Mouse (Mus musculus) retina, postnatal 7 days (tissue): ENCODE data around the gene Lyg1.
A peak's percentile ranks its signal among the peaks of the same experiment; 100 is the strongest.

Experiments
- DNase-seq: peaks from one replicate; pipeline ENCODE4 v3.0.0-alpha.2; 2012; ENCODE audit warnings: low read depth, low spot score

The Lyg1 gene

GRCm38 (mm10) chr1:37954786-37955185 lies 2.8 kb downstream of the Lyg1 start:
- DNase-seq: no peak

DNA sequence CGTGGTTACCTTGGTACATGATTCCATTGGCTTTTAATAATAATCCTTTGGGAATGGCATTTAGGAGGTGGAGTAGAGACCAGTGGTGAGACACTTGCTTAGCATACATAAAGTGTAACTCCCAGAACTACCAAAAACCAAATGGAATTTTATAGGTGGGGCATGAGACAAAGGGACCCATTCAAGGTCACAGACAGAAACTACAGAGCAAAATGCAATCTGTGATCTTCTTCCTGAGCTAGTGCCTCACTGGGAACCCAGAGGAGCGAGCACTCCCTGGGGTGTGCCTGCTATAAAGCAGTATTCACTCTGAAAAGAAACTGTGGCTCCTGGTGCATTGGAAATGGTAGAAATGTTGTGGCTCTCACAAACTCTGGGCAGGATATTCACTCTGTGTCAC lies 8.7 kb downstream of the Lyg1 start:
- no peak for DNase-seq

GRCm38 (mm10) chr1:37931806-37932205 lies 25.8 kb downstream of the Lyg1 start:
- DNase-seq: no peak

DNA sequence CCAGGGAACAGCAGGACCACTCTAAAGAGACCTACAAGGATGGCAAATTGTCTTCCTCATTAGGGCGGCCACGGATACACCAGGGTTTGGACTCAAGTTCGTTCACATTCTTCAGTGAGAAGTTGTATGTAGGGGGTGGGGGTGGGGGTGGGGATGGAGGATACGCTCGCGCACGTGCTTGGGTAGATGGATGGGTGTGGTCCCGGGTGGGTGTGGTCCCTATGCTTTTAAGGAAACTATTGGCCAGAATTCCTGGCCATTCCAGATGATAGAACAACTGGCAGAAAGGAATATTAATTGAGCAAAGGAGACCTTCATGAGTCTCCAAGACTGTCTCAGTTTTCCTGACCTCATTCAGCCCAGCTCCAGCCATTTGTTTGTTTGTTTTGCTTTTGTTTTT lies 31.6 kb downstream of the Lyg1 start:
- no peak for DNase-seq

DNA sequence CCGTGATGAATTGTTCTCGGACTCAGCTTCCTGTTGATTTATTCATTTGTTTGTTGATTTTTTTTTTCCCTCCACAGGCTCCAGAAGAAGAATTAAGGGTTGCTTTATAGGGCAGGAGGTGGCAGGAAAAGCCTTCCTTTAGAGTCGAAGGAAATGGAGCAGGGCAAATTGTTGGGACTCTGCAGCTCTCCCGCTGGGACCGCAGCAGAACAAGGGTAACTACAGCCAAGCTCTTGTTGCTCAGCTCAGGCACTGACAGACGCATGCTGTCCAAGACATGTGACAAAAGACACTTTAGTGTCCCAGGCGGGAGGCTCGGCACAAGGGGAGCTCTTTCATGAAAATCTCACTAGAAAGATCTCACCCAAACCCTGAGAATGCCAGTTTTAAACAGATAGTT lies 35.0 kb downstream of the Lyg1 start:
- no peak for DNase-seq

DNA sequence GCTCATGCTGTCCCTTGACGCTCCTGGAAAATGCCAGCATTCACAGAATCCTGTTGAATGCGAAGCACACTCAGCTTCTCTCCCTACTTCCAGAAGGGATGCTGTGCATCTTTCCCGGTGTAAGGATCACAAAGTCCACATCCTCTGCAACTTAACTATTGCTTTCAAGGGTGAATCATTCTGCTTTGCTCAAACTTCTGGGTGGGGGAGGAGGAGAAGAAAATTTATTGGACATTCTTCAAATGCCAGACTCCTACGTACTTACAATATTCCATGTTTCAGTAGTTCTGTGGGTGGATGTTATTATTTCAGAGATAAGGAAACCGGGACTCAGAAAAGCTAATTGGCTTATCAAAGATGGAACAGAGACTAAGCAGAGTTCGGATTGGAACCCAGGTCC lies 39.5 kb downstream of the Lyg1 start:
- DNase-seq: no peak

GRCm38 (mm10) chr1:37917666-37918065 lies 39.9 kb downstream of the Lyg1 start:
- DNase-seq: no peak

DNA sequence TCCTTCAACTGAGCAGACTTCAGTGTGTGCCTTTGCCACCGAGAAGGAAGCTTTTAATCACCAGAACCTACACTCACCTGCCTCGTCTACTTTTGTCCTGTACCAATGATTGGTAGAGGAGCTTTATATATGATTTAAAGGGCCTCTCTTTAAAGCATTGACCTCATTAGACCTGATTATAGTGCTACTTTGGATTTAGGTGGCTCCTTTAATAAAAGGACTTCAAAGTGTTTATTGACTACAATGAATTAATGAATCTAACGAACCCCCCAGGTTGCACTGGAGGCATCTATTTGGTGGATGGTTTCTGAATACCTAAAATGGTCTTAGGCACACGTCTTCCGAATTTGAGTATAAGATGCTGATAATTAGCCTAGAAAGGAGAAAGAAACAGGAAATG lies 41.2 kb downstream of the Lyg1 start, which contains the start of gene Lyg2:
Lyg2 (minus strand) TSS at position 101 of the 400 bp plus-strand sequence.
- no peak for DNase-seq

- DNase-seq: no peak
These were observed 44.8 kb downstream of the Lyg1 start for GRCm38 (mm10) chr1:37912751-37913150.

DNA sequence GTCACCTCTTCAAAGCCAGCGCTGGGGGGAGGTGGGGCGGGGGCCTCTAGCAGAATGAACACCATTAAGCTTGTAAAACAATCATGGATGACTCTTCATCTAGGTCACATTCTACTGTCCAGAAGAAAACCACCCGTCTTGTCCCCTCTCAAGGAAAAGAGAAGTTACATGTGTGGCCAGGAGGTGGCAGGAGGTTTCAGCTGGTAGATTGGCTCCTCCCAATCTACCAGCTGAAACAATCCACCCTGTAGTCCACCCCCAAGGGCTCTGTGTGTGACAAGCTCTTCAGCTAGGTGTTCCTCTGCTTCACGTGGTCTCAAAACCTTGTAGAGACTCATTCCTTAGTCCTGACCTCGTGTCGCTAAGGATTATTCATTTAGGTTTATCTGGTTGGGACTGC lies 54.4 kb downstream of the Lyg1 start:
- peak; percentile 16 for DNase-seq

- DNase-seq: no peak
These were observed 57.3 kb downstream of the Lyg1 start for GRCm38 (mm10) chr1:37900288-37900687.

- DNase-seq: no peak
These were observed 57.7 kb downstream of the Lyg1 start for GRCm38 (mm10) chr1:37899816-37900215.
